Mouse (Mus musculus): ENCODE data around the gene Igf2bp2. TPM values are rescaled to one million over a fixed set of nuclear protein-coding genes. Genes with fewer than 3 reads are reported as not detected.

Gene Igf2bp2
- polyA plus RNA-seq (2015; fragmentation: Nextera tagmentation; extraction: Ambion mirVana) = 107 and 116 TPM in 2 replicates

DNA sequence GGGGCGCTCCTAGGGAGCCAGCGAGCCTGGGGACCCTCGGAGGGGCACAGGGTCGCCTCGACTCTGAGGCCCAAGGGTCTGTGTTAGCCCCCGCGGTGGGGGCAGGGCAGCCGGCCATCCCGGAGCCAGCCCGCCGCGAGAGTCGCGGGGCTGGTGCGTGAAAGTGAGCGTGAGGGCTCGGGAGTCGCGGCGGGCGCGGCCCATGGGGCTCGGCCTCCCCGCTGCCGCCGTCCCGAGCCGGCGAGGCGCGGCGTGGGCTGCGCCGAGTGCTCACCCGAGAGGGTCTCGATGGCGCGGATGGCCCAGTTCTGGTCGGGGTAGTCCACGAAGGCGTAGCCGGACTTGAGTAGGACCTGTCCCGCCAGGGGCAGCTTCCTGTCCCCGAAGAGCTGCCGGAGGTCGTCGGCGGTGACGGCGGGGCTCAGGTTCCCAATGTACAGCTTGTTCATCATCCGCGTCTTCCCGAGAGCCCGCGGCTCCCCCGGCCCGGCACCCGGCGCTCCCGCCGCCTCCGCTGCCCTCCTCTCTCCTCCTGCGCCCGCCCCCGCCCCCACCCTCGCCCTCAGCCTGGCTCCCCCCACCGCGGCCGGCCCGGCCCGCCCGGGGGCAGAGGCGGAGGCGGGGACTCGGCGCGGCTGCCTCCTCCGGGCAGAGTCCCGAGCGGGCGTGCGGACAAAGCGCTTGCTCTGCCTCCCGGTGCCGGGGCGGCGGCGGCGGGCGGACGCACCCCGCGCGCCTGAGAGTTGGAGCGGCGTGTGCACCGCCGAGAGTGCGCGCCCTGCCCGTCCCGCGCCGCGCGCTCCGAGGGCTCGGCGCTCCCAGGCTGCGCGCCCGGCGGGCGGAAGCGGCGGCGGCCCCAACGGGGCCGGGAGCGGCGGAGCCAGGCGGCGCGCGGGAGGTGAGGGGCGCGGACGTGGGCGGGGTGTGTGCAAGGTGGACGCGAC lies at the start of gene Igf2bp2:
Gene Igf2bp2, minus strand, starts transcription at position 788 of the 944 bp plus-strand sequence.
- Histone ChIP-seq H3K9ac (peak within 1 kb of the TSS; percentile 100), H3K27me3 (replicated peaks) (no peaks in the 10 kb centered on the region), H3K9me3 (no peaks in the 10 kb centered on the region), H3K36me3 (no peaks in the 10 kb centered on the region), H3K4me2 (replicated peaks) (peak within 1 kb of the TSS; percentile 78), H3K4me3 (replicated peaks) (peak within 1 kb of the TSS; percentile 100), H3K27ac (peak within 1 kb of the TSS; percentile 95), H3K4me1 (replicated peaks) (no peaks in the 10 kb centered on the region; the same call in 1 of the 2 replicates)
- ATAC-seq = peak; percentile 93
- WGBS = under 1% methylated on average over 107 of the region's 131 CpGs

GRCm38 (mm10) chr16:22203501-22203900 lies 40.4 kb upstream of the Igf2bp2 start:
- H3K9me3 ChIP-seq = no peaks in the 10 kb centered on the region
- H3K4me1 ChIP-seq (replicated peaks) = no peaks in the 10 kb centered on the region
- no peaks in the 10 kb centered on the region for H3K27me3 ChIP-seq (replicated peaks)
- no peak overlapping the region for H3K4me2 ChIP-seq (replicated peaks)
- no peaks in the 10 kb centered on the region for H3K36me3 ChIP-seq
- no peak overlapping the region for H3K27ac ChIP-seq
- 83% methylated on average over 1 of the region's 1 CpGs for WGBS
- no peak for ATAC-seq
- no peak overlapping the region for H3K9ac ChIP-seq
- H3K4me3 ChIP-seq (replicated peaks) = no peak overlapping the region

DNA sequence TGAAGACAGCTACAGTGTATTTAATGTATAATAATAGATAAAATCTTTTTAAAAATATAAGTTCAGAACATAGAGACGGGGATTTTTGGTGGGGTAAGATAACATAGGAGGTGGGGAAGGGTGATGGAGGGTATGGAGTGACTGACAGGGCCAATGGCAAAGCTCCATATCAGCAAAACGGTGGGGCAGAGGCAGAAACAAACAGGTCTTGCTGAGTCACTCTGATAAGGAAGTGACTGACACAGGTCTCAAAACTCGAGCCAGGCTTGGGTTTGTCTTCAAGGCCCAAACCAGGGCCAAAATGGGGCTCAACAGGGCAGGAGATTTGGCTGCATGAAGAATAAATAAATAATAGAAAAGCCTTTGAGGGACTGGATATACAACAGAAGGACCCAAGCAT lies 38.8 kb upstream of the Igf2bp2 start:
- Histone ChIP-seq H3K4me3 (replicated peaks) (no peak overlapping the region), H3K27ac (no peak overlapping the region), H3K4me2 (replicated peaks) (no peak overlapping the region), H3K9me3 (no peaks in the 10 kb centered on the region), H3K9ac (no peak overlapping the region), H3K4me1 (replicated peaks) (no peaks in the 10 kb centered on the region), H3K36me3 (no peaks in the 10 kb centered on the region), H3K27me3 (replicated peaks) (no peaks in the 10 kb centered on the region)
- 48% methylated on average over 3 of the region's 3 CpGs for WGBS
- ATAC-seq = no peak

GRCm38 (mm10) chr16:22200476-22200875 lies 37.4 kb upstream of the Igf2bp2 start:
- no peak overlapping the region for H3K4me2 ChIP-seq (replicated peaks)
- no peaks in the 10 kb centered on the region for H3K27me3 ChIP-seq (replicated peaks)
- H3K9me3 ChIP-seq = no peaks in the 10 kb centered on the region
- no peaks in the 10 kb centered on the region for H3K36me3 ChIP-seq
- H3K27ac ChIP-seq = no peak overlapping the region
- ATAC-seq = no peak
- WGBS = 70% methylated on average over 1 of the region's 1 CpGs
- H3K4me1 ChIP-seq (replicated peaks) = no peaks in the 10 kb centered on the region
- H3K4me3 ChIP-seq (replicated peaks) = no peak overlapping the region
- H3K9ac ChIP-seq = no peak overlapping the region

- no peak overlapping the region for H3K27ac ChIP-seq
- no peaks in the 10 kb centered on the region for H3K36me3 ChIP-seq
- no peaks in the 10 kb centered on the region for H3K9me3 ChIP-seq
- no peaks in the 10 kb centered on the region for H3K4me1 ChIP-seq (replicated peaks)
- H3K27me3 ChIP-seq (replicated peaks) = no peaks in the 10 kb centered on the region
- H3K4me2 ChIP-seq (replicated peaks) = no peak overlapping the region
- no peak for ATAC-seq
- H3K9ac ChIP-seq = no peak overlapping the region
- no peak overlapping the region for H3K4me3 ChIP-seq (replicated peaks)
- 79% methylated on average over 12 of the region's 12 CpGs for WGBS
Observed at GRCm38 (mm10) chr16:22187366-22187765, 24.3 kb upstream of the Igf2bp2 start.

DNA sequence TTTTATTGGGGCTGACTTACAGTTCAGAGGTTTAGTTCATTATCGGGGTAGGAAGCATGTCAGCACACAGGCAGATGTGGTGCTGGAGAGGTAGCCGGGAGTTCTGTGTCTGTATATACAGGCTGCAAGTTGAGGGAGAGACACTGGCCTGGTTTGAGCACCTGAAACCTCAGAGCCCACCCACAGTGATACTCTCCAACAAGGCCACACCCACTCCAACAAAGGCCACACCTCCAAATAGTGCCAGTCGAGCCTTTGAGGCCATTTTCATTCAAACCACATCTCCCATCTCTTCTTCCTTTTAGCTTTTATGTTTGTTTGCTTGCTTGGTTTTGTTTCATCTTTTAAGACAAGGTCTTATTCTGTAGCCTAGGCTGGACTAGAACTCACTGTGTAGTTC lies 22.3 kb upstream of the Igf2bp2 start:
- WGBS = 84% methylated on average over 3 of the region's 3 CpGs
- no peaks in the 10 kb centered on the region for H3K4me1 ChIP-seq (replicated peaks)
- H3K4me2 ChIP-seq (replicated peaks) = no peak overlapping the region
- H3K27ac ChIP-seq = no peak overlapping the region
- H3K36me3 ChIP-seq = no peaks in the 10 kb centered on the region
- no peak overlapping the region for H3K9ac ChIP-seq
- no peak for ATAC-seq
- no peaks in the 10 kb centered on the region for H3K27me3 ChIP-seq (replicated peaks)
- no peak overlapping the region for H3K4me3 ChIP-seq (replicated peaks)
- no peaks in the 10 kb centered on the region for H3K9me3 ChIP-seq

- H3K4me2 ChIP-seq (replicated peaks) = no peak overlapping the region
- H3K9ac ChIP-seq = no peak overlapping the region
- H3K4me3 ChIP-seq (replicated peaks) = no peak overlapping the region
- H3K27me3 ChIP-seq (replicated peaks) = no peaks in the 10 kb centered on the region
- ATAC-seq = no peak
- WGBS = 93% methylated on average over 5 of the region's 5 CpGs
- H3K36me3 ChIP-seq = no peaks in the 10 kb centered on the region
- no peaks in the 10 kb centered on the region for H3K9me3 ChIP-seq
- no peak overlapping the region for H3K27ac ChIP-seq
- no peaks in the 10 kb centered on the region for H3K4me1 ChIP-seq (replicated peaks)
Observed at GRCm38 (mm10) chr16:22184113-22184512, 21.0 kb upstream of the Igf2bp2 start.

GRCm38 (mm10) chr16:22182286-22182685 lies 19.2 kb upstream of the Igf2bp2 start:
- Histone ChIP-seq H3K36me3 (no peaks in the 10 kb centered on the region), H3K27me3 (replicated peaks) (no peaks in the 10 kb centered on the region), H3K4me1 (replicated peaks) (no peaks in the 10 kb centered on the region), H3K27ac (no peak overlapping the region), H3K4me2 (replicated peaks) (no peak overlapping the region), H3K9me3 (no peaks in the 10 kb centered on the region), H3K4me3 (replicated peaks) (no peak overlapping the region), H3K9ac (no peak overlapping the region)
- 88% methylated on average over 4 of the region's 4 CpGs for WGBS
- ATAC-seq = no peak

GRCm38 (mm10) chr16:22178793-22179192 lies 15.7 kb upstream of the Igf2bp2 start:
- no peak for ATAC-seq
- Histone ChIP-seq H3K27ac (no peak overlapping the region), H3K4me2 (replicated peaks) (no peak overlapping the region), H3K4me3 (replicated peaks) (no peak overlapping the region), H3K27me3 (replicated peaks) (no peaks in the 10 kb centered on the region), H3K9ac (no peak overlapping the region), H3K36me3 (no peaks in the 10 kb centered on the region), H3K4me1 (replicated peaks) (no peaks in the 10 kb centered on the region), H3K9me3 (no peaks in the 10 kb centered on the region)
- WGBS = 68% methylated on average over 3 of the region's 3 CpGs

GRCm38 (mm10) chr16:22177999-22178398 lies 14.9 kb upstream of the Igf2bp2 start:
- no peaks in the 10 kb centered on the region for H3K36me3 ChIP-seq
- ATAC-seq = no peak
- H3K4me2 ChIP-seq (replicated peaks) = no peak overlapping the region
- H3K27me3 ChIP-seq (replicated peaks) = no peaks in the 10 kb centered on the region
- H3K4me3 ChIP-seq (replicated peaks) = no peak overlapping the region
- H3K9ac ChIP-seq = no peak overlapping the region
- 74% methylated on average over 2 of the region's 2 CpGs for WGBS
- no peaks in the 10 kb centered on the region for H3K4me1 ChIP-seq (replicated peaks)
- no peak overlapping the region for H3K27ac ChIP-seq
- no peaks in the 10 kb centered on the region for H3K9me3 ChIP-seq

- Histone ChIP-seq H3K4me3 (replicated peaks) (no peak overlapping the region), H3K4me2 (replicated peaks) (no peak overlapping the region), H3K9me3 (no peaks in the 10 kb centered on the region), H3K4me1 (replicated peaks) (no peaks in the 10 kb centered on the region), H3K9ac (no peak overlapping the region), H3K27ac (no peak overlapping the region), H3K27me3 (replicated peaks) (no peaks in the 10 kb centered on the region), H3K36me3 (no peaks in the 10 kb centered on the region)
- ATAC-seq = no peak
- 89% methylated on average over 8 of the region's 8 CpGs for WGBS
Observed at GRCm38 (mm10) chr16:22168731-22169130, 5.6 kb upstream of the Igf2bp2 start.

- 87% methylated on average over 5 of the region's 5 CpGs for WGBS
- ATAC-seq = no peak
- no peaks in the 10 kb centered on the region for H3K27me3 ChIP-seq (replicated peaks)
Observed at GRCm38 (mm10) chr16:22165556-22165955, 2.5 kb upstream of the Igf2bp2 start.

GRCm38 (mm10) chr16:22164446-22164845 lies 1.3 kb upstream of the Igf2bp2 start:
- Histone ChIP-seq H3K27me3 (replicated peaks) (no peaks in the 10 kb centered on the region), H3K4me2 (replicated peaks) (peak overlapping the region; percentile 78), H3K36me3 (no peaks in the 10 kb centered on the region), H3K4me1 (replicated peaks) (no peaks in the 10 kb centered on the region; the same call in 1 of the 2 replicates), H3K4me3 (replicated peaks) (peak overlapping the region; percentile 100; the same call in 1 of the 2 replicates), H3K9ac (no peak overlapping the region), H3K9me3 (no peaks in the 10 kb centered on the region), H3K27ac (no peak overlapping the region)
- no peak for ATAC-seq
- WGBS = 51% methylated on average over 8 of the region's 8 CpGs

More at GRCm38 (mm10) chr16:22165556-22165955, 2.5 kb upstream of the Igf2bp2 start:
- Histone ChIP-seq H3K4me2 (replicated peaks) (no peak overlapping the region), H3K9me3 (no peaks in the 10 kb centered on the region), H3K4me3 (replicated peaks) (no peak overlapping the region), H3K36me3 (no peaks in the 10 kb centered on the region), H3K9ac (no peak overlapping the region), H3K27ac (no peak overlapping the region), H3K4me1 (replicated peaks) (no peaks in the 10 kb centered on the region)

All from intestine, embryonic 15.5 days (tissue).